Mouse (Mus musculus) forebrain, postnatal 0 days (tissue): Measurements from ENCODE around the gene Ms4a18. TPM values are rescaled to one million over a fixed set of nuclear protein-coding genes. Genes with fewer than 3 reads are reported as not detected.

Experiments used
- ATAC-seq: fragments of 200-750 bp; cut with Nextera tagmentation; 2 replicates; pipeline ENCODE4 v1.8.0; 2017; ENCODE audit warnings: mild to moderate bottlenecking, moderate library complexity
- DNase-seq: peaks from one replicate; pipeline ENCODE4 v3.0.0-alpha.2; 2015
- H3K27ac ChIP-seq: fragments of 300-500 bp; sonication (generic); 2 replicates; pipeline ENCODE4 v1.5.1; 2014; ENCODE audit warnings: low read depth, mild to moderate bottlenecking, antibody characterized with exemption, low read length, moderate library complexity, mixed read lengths
- H3K27me3 ChIP-seq: fragments of 300-500 bp; sonication (generic); 2 replicates; pipeline ENCODE4 v1.6.1; 2014; ENCODE audit warnings: mild to moderate bottlenecking, low read length, mixed read lengths; ENCODE audit not compliant: insufficient read depth
- H3K36me3 ChIP-seq: fragments of 300-500 bp; sonication (generic); 2 replicates; pipeline ENCODE4 v1.6.1; 2014; ENCODE audit warnings: mild to moderate bottlenecking, moderate library complexity; ENCODE audit not compliant: insufficient read depth
- H3K4me1 ChIP-seq: fragments of 300-500 bp; sonication (generic); 2 replicates; pipeline ENCODE4 v1.6.1; 2014; ENCODE audit warnings: antibody characterized with exemption; ENCODE audit not compliant: insufficient read depth
- H3K4me2 ChIP-seq: fragments of 300-500 bp; sonication (generic); 2 replicates; pipeline ENCODE4 v1.6.1; 2014; ENCODE audit warnings: low read depth, mild to moderate bottlenecking, moderate library complexity
- H3K4me3 ChIP-seq: fragments of 300-500 bp; sonication (generic); 2 replicates; pipeline ENCODE4 v1.5.1; 2014; ENCODE audit warnings: low read depth, low read length, mixed read lengths
- H3K9ac ChIP-seq: fragments of 300-500 bp; sonication (generic); 2 replicates; pipeline ENCODE4 v1.6.1; 2014; ENCODE audit warnings: mild to moderate bottlenecking
- H3K9me3 ChIP-seq: fragments of 300-500 bp; sonication (generic); 2 replicates; pipeline ENCODE4 v1.6.1; 2016; ENCODE audit warnings: low read length
- CTCF ChIP-seq: sonication (generic); IDR thresholded peaks from 2 replicates; pipeline ENCODE4 v1.5.1; 2016; ENCODE audit warnings: antibody characterized with exemption, control low read depth, low read depth
- WGBS: fragments of 180-500 bp; shearing (Covaris S2); extraction: QIAGEN DNeasy Blood & Tissue Kit; methylation state at CpG from one replicate; pipeline ENCODE4 v1.1.7; 2014; 5-methylcytosine and 5-hydroxymethylcytosine counted together
- polyA plus RNA-seq: library from polyadenylated mRNA; unstranded; fragments of >200 nt; fragmentation: Nextera tagmentation; extraction: Ambion mirVana; gene quantifications from 2 replicates; pipeline ENCODE4 v1.2.1, GENCODE M21; 2015
- total RNA-seq: library from RNA; depleted of rRNA; stranded (reverse); fragments of >200 nt; gene quantifications from 2 replicates; pipeline ENCODE4 v1.2.3, GENCODE M21; 2014

Gene Ms4a18
- total and polyA plus RNA-seq, 2 experiments from 2014 or later, result not detected

DNA sequence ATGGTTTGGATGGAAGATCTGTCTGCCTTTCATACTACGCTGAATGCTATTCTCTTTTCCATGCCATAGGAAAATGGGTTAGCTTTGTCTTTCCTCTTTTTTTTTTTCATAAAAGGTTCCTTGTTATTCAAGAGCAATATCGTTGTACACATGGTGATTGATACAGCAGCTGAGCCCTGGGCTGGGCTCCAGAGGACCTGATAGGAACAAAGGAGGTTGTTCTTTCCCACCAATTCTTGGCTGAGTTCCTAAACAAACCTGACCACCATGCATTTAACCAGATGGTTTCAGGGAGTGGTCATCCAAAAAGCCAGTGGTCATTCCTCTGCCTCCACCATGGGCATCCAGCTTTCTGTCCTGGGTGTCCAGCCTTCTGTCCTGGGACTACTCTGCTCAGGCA, 580 bp downstream of the Ms4a18 start:
- no peak for DNase-seq
- H3K9me3 ChIP-seq, result no peaks in the 10 kb centered on the region
- WGBS, result 51% methylated on average over 2 of the region's 2 CpGs
- H3K27ac ChIP-seq, result no peak overlapping the region
- H3K4me1 ChIP-seq, result no peaks in the 10 kb centered on the region
- H3K9ac ChIP-seq, result no peak overlapping the region
- ATAC-seq, result no peak
- no peak for TF ChIP-seq CTCF
- no peaks in the 10 kb centered on the region for H3K36me3 ChIP-seq
- no peak overlapping the region for H3K4me3 ChIP-seq
- no peak overlapping the region for H3K4me2 ChIP-seq
- H3K27me3 ChIP-seq, result no peaks in the 10 kb centered on the region

GRCm38 (mm10) chr19:11015998-11016397, 1.8 kb downstream of the Ms4a18 start:
- Histone ChIP-seq H3K9me3 (no peaks in the 10 kb centered on the region), H3K27ac (no peak overlapping the region), H3K4me3 (no peak overlapping the region), H3K36me3 (no peaks in the 10 kb centered on the region), H3K9ac (no peak overlapping the region), H3K27me3 (no peaks in the 10 kb centered on the region), H3K4me1 (no peaks in the 10 kb centered on the region), H3K4me2 (no peak overlapping the region)
- no peak for DNase-seq
- no peak for TF ChIP-seq CTCF
- WGBS, result 88% methylated on average over 1 of the region's 1 CpGs
- ATAC-seq, result no peak

DNA sequence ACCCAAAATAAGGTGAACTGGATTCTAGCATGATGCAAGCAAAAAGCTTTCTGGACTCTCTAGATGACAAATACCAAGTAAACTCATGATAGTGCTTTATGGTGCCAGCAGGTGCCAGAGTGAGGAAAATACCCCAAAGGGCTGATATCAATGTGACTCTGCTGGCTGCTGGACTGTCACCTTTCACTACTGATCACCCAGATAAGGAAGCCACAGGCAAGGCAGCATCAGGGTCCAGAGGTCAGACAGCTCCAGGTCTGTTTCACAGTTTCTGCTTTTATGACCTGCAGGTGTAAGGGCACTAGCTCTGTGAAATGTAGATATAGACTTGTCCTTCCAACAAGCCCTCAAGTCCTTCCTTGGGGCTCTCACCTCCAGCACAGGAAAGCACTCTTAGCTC, 2.4 kb downstream of the Ms4a18 start:
- TF ChIP-seq CTCF, result no peak
- no peak overlapping the region for H3K9ac ChIP-seq
- ATAC-seq, result no peak

DNA sequence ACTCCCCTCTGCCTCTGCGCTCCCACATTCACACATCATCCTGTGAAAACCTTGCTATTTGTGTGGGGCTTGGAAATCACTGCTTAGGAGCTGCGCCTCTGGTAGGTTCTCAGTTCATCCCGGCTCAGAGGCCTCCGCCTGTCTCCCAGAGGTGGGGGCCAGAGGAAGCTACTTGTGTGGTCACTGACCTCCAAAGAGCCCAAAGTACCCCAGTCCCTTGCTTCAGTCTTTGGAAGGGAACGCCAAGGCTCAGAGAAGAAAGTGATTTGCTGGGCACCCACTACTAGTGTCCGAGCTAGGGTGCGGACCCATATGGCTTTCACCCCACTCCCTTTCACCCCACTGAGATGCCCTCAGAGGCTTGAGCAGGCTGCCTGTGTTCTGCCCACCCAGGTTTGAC, 24.7 kb downstream of the Ms4a18 start, which contains the start of gene Ms4a15:
Gene Ms4a15, minus strand, starts transcription at position 101 of the 400 bp plus-strand sequence.
- ATAC-seq (no peak), DNase-seq (no peak)
- Histone ChIP-seq H3K27ac (no peak within 1 kb of the TSS), H3K4me3 (no peak within 1 kb of the TSS), H3K9me3 (no peaks in the 10 kb centered on the region), H3K4me1 (no peaks in the 10 kb centered on the region), H3K36me3 (no peaks in the 10 kb centered on the region), H3K9ac (no peak within 1 kb of the TSS), H3K27me3 (no peaks in the 10 kb centered on the region), H3K4me2 (no peak within 1 kb of the TSS)
- 83% methylated on average over 7 of the region's 7 CpGs for WGBS
- TF ChIP-seq CTCF, result no peak

More for the DNA sequence above, 2.4 kb downstream of the Ms4a18 start:
- Histone ChIP-seq H3K27ac (no peak overlapping the region), H3K4me3 (no peak overlapping the region), H3K4me2 (no peak overlapping the region), H3K27me3 (no peaks in the 10 kb centered on the region), H3K9me3 (no peaks in the 10 kb centered on the region), H3K4me1 (no peaks in the 10 kb centered on the region), H3K36me3 (no peaks in the 10 kb centered on the region)
- no peak for DNase-seq

DNA sequence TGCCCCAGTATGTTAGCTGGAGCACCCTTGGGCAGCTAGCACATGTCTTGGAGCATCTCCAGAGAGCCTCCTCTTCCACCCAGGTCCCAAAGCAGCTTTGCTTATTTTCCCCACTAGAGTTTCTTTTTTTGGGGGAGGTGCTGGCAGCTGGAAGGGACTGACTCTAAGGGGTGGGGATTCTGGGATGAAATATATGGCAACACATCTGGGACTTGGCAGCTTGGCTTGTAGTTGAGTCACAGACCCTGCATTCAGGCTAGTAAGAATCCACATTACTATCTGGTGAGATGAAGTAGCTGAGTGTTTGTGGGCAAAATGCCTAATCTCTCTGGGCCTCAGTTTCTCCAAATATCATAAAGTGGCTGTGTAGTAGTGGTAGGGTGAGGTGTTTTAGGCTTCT, 25.9 kb downstream of the Ms4a18 start:
- no peak for TF ChIP-seq CTCF

DNA sequence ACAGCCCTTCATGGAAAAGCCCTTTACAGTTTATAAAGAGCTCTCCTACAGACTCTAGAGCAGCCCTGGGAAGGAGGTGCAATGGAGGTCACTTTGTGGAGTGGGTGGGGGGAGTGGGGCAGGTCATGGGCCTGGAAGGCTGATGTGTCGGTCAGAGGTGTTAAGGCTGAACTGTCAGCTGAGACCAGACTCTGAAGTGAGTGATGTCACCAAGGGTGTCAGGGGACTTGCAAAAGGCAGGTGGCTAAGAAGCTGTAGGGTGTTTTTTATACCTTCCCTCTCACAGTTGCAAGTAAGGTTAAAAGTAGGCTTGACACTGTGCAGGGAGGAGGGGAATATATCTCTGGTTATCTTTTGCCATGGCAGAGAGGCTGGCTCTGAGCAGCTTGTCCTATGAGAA, 27.1 kb downstream of the Ms4a18 start:
- H3K27ac ChIP-seq, result no peak overlapping the region
- WGBS, result 52% methylated on average over 1 of the region's 1 CpGs
- no peaks in the 10 kb centered on the region for H3K9me3 ChIP-seq
- no peak for TF ChIP-seq CTCF
- no peaks in the 10 kb centered on the region for H3K4me1 ChIP-seq
- H3K36me3 ChIP-seq, result no peaks in the 10 kb centered on the region
- no peak overlapping the region for H3K4me3 ChIP-seq
- no peak overlapping the region for H3K9ac ChIP-seq
- no peaks in the 10 kb centered on the region for H3K27me3 ChIP-seq
- no peak for DNase-seq
- no peak overlapping the region for H3K4me2 ChIP-seq
- no peak for ATAC-seq

More for the DNA sequence above, 25.9 kb downstream of the Ms4a18 start:
- no peaks in the 10 kb centered on the region for H3K9me3 ChIP-seq
- no peak overlapping the region for H3K27ac ChIP-seq
- no peaks in the 10 kb centered on the region for H3K27me3 ChIP-seq
- H3K9ac ChIP-seq, result no peak overlapping the region
- H3K4me3 ChIP-seq, result no peak overlapping the region
- no peaks in the 10 kb centered on the region for H3K4me1 ChIP-seq
- ATAC-seq (no peak), DNase-seq (no peak)
- H3K36me3 ChIP-seq, result no peaks in the 10 kb centered on the region
- no peak overlapping the region for H3K4me2 ChIP-seq

DNA sequence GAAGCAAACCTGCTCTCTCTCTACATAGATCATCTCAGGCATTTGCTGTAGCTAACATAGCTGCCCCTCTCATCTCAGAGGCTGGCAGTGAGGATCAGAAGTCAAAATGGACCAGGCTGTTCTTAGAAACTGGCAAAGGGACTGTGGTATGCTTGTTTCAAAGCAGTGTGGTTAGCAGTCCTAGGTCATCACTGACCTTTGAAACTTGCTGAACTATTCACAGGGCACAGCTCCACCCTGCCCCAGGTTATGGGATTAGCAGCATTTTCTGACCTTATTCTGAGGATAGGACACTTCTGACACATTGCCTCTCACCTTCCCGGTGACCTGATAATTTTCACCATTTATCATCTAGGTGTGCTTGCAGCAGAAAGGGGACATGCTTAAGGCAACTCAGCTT, 29.3 kb downstream of the Ms4a18 start:
- H3K4me2 ChIP-seq, result no peak overlapping the region
- no peak overlapping the region for H3K27ac ChIP-seq
- 97% methylated on average over 1 of the region's 1 CpGs for WGBS
- H3K9ac ChIP-seq, result no peak overlapping the region
- no peak for TF ChIP-seq CTCF
- H3K9me3 ChIP-seq, result no peaks in the 10 kb centered on the region
- no peak for ATAC-seq
- H3K4me1 ChIP-seq, result no peaks in the 10 kb centered on the region
- H3K36me3 ChIP-seq, result no peaks in the 10 kb centered on the region
- H3K27me3 ChIP-seq, result no peaks in the 10 kb centered on the region
- no peak for DNase-seq
- no peak overlapping the region for H3K4me3 ChIP-seq

DNA sequence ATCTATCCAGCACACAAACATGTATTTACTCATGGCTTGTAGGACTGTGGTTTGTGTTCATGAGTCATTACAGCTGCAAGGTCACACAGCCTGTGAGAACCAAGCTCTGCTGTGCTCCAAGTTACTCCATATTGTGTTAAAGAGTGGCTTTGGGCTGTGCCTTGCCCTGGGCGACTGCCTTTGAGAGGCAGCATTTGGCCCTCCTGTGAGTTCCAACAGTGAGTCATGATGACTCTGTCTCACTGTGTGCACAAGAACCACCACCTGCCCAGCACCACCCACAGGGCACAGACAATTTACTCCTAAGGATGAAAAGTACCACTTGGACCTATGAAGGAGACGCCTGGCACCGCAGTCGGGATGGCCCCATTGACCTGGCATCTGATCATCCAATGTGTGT, 31.9 kb downstream of the Ms4a18 start:
- 92% methylated on average over 4 of the region's 4 CpGs for WGBS
- no peak overlapping the region for H3K4me3 ChIP-seq
- H3K4me1 ChIP-seq, result no peaks in the 10 kb centered on the region
- H3K9ac ChIP-seq, result no peak overlapping the region
- ATAC-seq, result no peak
- no peak for TF ChIP-seq CTCF
- no peaks in the 10 kb centered on the region for H3K27me3 ChIP-seq
- no peak for DNase-seq
- H3K4me2 ChIP-seq, result no peak overlapping the region
- no peaks in the 10 kb centered on the region for H3K9me3 ChIP-seq
- no peaks in the 10 kb centered on the region for H3K36me3 ChIP-seq
- no peak overlapping the region for H3K27ac ChIP-seq
